Mouse (Mus musculus) c-Kit-positive CD71-positive TER-119-negative erythroid progenitor cells, embryonic 14.5 days (primary cell): ENCODE data around the gene Tanc1.

Experiments
- DNase-seq: peaks from one replicate; pipeline ENCODE4 v3.0.0-alpha.2; 2013; ENCODE audit warnings: low read depth

Tanc1 gene

DNA sequence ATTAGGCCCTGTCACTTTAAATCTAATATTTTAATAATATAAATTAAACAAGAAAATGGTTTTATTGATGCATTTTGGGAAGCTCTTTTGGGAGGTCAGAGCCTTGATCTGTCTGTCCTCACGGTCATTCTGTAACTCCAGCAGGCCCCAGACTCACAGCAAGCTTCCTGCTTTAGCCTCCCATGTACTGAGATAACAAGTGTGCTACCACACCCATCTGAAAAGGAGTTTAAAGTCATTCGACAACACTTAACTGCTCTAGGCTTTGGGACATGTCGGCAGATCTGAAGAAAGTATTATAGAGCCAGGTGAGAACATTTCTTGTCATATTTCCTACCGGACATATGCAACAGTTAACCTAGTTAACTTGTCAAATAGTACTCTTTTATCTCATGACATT, 69.3 kb downstream of the Tanc1 start:
- no peak for DNase-seq

DNA sequence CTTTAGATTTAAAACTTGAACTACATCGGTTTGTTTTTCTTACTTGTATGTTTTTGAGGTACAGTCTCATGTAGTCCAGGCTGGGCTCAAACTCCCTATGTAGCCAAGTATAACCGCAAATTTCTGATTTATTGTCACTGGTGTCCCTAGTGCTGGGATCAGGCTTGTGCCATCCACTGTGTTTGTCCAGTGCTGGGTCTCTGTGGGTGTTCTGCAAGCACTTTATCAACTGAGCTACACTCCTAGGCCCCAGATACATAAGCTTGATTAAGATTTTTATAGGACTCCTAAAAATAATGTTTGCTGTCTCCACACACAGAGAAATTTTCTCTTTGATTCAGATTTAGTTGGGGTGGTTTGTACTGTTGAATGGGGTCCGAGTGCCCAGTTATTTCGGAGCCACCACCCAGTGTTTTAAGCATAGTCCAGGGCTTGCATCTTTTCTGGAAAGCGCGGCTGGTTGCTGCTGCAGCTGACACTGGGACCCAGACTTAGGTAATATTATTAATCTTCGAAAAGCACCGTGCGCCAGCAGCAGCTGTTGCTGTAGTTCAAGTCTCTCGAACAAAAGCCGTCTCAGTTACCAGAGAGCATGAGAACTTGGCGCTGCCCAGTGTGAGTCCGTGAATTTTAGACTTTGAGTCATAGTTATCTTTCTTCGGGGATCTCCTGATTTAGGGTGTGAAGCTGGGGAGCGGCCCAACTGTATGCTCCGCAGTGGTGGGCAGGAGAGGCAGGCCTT, 73.2 kb downstream of the Tanc1 start:
- no peak for DNase-seq

DNA sequence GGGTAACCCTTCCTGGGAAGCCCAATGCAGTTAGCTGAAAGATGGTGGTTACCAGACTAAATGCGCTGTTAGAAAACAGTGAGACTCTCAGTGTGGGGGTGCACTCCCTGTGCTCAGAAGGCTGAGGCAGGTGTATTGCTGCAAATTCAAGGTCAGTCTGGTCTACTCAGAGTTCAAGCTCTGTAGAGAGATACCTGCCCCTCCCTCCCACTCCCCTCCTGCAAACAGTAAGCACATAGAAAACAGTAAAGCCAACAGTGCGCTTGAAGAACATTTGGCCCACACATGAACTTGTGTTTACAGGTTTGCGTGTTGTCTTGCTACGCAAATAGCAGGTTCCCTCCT, 73.7 kb downstream of the Tanc1 start:
- no peak for DNase-seq

DNA sequence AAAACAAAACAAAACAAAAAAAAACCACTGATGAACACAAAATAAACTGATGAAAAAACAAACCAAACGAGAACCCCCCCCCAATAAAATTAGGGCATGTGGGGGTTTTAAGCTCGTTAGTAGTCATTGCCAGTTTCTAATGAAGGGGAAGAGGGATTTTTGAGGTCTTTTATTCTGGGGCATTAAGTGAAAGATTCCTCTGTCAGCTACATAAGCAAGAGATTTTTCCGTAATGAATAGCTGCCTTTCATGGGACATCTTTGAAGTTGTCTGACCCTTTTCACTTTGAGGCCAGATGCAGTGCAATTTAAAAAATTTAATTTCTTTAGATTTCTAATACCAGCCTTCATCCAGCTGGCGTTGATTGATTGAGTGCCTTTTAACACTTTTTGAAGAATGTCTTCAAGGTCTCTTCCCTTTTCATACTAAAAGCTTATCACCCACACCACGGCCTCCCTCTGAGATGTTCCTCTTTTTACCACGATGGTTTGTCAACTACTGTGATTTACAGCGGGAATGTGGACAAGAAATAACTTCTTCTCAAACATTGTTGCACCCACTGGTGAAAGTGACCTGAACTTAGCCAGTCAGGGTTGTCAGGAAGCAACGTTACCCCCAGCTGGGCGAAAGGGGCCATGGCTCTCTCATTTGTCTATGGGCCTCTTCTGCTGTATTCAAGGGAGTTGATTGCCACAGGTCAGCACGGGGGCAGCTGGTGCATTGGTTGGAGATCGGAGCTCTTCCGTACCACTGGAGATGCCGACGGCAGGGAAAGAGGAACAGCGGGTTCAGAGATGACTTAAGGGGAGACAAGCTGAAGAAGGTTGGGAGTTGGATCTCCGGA, 76.6 kb downstream of the Tanc1 start:
- DNase-seq: no peak

DNA sequence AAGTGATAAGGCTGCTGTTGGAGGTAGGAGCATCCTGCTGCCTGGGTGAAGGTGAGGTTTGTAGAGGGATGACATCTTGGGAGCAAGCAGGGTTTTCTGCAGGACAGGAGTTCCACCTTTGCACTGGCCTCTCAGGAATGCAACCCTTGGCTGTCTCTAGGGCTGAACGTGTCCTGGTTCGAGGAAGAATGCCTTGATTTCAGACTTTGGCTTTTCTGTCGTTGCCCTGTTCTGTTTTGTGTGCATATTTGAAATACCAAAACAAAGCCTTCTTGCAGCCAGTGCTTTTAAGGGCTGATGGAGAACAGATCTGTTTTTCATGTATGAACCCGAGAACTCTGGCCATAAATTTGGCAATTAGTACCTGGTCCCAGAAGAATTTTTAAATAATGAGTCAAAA, 79.3 kb downstream of the Tanc1 start:
- DNase-seq: no peak

DNA sequence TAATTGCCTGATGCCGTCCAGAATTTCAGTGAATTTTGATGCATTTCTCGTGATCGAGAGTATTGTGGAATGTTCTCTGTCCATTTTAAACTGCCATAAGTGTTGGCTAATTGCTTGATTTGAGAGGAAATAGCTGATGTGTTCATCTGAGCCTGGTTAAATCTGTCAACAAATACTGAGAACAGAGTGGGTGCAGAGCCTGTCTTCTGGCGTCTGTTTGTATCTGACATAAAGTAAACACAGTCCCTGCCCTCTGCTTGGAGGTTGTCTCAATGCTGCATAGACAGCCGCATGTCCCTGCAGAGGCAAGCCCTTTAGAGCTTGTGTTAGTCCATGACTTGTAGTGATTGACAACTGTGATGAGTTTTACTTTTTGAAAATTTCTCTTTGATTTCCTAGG, 81.6 kb downstream of the Tanc1 start:
- no peak for DNase-seq

DNA sequence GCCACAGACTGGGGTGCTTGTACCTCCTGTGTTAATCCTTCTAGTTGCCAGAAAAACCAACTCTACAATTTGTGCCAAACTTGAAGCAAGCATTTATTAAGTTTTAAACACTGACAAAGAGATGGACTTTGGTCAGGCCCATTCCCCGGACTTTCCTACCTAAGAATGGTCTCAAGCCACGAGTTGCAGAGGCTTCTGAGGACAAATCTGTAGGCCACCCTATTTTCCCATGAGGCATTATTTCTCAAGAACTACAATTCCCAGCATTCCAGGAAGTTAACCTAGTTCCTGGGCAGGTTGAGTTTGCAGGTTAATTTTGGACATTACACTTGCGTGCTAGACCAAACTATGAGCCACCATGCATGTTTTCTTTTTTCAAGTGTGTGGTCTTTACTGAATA, 85.3 kb downstream of the Tanc1 start:
- no peak for DNase-seq

DNA sequence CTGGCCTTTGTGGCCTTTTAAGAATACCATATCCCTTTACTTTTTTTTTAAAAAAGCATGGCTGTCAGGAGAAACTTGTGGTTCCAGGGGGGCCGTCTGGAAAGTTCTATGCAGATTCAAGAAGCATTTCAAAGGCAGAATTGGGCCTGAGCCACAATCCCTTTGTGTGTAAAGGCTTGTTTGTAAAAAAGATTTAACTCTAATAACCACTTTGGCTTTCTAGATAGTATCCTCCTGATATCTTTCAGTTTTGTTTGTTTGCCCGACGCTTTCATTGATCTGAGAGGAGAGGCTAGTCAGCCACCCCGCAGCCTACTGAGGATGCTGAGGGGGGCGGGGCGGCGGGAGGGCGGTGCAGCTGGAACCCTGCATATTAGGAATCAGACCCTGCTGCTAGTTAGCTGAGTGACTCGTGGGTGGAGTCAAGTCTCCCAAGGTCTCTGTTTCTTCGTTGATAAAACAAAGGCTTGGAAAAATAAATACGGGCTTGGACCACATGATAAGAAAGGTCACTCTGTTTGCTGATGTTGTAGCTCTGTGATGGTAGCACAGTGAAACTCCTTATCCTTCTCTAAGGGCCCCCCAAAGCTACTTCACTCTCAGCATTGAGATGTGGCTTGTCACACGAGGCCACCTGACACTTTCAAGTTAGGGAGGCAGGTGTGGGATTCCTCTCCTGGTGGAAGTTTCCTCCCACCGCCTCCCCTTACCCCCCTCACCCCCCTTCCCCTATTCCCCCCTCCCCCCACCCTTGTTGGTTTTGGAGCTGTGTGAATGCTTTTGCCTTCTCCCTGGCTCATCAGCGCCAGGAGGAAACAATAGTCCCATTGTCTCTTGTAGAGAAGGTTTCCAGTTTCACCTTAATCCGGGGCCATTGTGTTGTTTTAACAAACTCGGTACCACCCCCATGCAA, 86.1 kb downstream of the Tanc1 start:
- peak; percentile 32 for DNase-seq

DNA sequence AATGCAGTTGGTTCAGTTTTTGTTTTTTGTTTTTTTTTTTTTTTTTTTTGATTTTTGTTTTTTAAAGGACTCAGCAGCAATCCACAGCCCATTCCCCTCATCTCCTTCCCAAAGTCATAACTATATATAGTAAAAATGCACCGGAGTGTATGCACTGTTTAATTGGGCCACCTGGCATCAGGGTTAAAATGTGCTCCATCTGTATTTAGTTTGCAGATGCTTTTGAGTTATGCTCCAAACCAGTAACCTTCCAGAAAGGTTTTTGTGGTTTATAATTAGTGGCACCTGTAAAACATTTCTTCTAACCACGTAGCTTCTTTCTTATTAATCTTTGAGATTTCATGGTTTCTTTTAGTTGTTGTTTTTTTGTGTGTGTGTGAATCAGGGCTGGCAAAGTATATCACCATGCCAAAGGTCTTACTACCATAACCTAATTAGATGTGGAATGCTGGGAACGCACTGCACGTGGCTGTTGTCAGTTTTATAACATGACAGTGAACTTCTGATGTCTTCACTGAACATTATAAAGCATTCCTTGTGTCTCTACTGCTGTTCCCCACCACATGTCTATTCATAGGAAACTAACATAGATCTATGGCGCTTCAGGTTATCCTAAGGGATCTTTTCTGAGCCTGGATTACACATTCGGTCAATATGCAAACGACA, 86.9 kb downstream of the Tanc1 start:
- DNase-seq: no peak

DNA sequence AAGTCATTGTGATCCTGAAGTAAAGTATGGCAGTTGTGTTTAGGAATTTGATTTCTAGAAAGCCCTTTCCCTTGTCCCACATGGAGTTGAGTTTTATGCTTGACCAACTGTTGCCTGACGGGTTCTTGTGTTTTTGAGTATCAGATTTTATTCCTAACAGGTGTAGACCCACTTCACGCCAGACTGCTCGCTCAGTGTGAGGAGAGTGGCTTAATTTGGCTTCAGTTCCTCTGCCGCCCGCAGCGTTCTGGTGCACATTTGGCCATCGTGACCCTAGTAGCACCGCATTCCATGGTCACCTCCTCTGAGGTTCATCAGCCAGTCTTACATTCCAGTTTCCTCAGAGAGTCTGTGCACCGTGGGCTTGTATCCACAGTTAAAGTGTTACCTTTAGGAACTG, 88.1 kb downstream of the Tanc1 start:
- DNase-seq: no peak

DNA sequence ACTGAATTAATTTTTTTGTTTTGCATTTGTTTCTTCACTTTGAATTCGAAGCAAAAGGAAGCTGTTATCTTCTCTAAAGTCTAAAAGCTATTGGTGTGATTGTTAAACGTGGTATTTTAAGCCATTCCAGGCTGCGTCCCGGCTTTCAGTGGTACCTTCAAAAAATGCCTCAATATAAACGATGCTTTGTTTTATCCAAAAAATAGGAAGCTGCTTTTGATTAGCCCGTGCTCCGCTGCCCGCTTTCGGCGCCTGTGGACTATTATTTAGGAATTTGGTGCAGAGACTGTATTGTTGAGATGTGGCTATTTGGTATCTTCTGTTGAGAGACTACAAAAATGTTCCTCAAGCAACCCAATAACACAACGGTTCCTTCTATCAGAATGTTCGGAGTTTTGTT, 93.4 kb downstream of the Tanc1 start:
- no peak for DNase-seq

DNA sequence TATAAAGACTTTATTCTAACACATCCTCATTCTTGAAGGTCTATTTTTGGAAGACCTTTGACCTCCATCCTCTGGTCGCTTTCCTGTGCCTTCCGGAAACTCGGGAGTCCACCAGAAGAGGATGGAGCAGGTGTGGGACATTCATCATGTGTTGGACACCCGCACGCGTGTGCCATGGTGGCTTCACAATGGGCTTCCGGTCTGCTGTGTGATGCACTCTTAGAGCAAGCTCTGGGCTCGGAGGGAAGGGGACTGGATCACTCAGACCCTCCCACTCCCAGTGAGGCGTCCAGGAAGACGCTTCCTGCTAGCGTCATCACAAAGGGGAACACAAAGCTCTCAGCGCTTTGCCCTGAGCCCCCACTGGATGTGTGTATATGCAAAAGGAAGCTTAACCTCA, 95.0 kb downstream of the Tanc1 start:
- DNase-seq: no peak

DNA sequence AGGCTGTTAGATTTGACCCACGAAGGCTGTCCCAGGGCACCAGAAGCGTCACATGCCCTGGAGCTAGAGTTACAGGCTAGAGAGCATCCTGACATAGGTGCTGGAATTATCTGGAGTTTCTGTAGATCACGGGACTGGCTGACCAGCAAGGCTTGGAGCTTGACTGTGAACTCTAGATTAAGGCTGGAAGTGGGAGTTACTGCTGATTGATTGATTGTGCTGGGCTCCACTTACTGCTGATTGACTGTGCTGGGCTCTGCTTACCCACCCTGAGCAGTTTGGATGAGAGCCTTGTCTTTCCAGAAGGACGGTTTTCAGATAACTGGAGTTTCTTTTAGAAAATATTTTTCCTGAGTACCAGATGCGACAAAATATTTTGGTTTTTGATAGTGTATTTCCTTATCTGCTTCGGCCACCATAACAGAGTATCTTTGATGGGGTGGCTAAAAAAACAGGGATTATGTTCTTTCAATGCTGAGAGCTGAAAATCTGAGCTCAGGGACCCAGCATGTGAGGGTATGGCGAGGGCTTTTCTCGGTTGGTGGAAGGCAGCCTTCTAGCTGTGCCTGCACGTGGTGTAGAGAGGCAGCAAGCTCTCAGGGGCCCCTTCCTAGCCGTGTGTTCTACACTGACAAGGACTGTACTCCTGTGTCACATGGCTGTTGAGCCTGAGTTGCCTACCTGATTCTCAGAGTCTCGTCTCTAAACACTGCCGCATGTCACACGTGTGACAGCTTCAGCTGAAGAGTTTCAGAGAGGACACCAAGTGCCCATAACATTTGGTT, 96.3 kb downstream of the Tanc1 start:
- no peak for DNase-seq

DNA sequence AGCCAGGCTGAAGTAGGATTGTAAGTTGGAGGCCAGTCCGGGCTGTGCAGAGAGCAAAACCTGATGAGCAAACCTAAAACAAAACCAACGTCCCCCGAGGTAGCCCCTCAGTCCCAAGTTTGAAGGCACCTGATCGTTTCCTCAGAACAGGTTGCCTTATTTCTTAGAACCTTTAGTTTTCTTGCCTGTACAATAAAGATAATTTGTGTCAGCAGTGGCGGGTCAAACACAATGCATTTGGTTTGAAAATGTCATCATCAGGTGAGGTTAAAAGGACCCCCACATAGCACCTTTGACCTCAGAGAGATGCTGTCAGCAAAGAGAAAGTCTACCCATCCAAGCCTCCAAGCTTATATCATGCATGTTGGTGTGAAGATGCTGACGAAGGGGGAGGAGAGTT, 98.9 kb downstream of the Tanc1 start:
- DNase-seq: no peak

DNA sequence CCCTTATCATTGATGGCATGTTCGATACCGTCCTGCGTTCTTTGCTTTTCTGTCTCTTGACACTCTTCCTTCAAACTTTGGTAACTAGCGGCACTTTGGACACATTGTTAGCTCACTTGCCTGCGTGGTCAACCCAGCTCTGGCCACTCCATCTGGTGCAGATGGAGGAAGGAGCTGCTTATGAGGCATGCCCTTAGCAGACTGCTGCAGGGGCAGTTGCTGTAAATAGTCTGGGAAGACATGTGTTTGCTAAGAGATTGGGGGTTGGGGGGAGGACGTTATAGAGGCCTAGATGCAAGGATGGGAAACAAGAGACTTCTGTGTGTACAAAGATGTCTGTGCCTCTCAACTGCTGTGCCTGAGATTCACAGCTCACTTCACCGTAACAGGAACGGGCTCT, 100.2 kb downstream of the Tanc1 start:
- no peak for DNase-seq

DNA sequence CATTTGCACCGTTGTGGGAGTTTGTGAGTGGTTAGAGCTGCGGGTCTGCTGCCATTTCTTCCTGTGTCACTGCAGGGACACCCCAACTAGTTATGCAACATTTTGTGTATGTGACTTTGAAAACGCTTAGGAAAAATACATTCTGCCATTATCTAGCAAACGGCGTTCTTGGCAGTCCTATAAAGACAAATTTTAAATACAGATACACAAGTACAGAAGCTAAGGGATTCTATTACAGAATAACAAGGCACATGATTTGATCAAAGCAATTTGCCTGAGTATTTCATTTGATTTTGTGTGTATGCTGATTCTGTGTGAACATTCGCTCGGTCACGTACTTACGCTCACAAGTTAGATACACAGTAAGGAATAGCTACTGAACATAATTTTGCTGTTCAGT, 100.6 kb downstream of the Tanc1 start:
- DNase-seq: no peak

DNA sequence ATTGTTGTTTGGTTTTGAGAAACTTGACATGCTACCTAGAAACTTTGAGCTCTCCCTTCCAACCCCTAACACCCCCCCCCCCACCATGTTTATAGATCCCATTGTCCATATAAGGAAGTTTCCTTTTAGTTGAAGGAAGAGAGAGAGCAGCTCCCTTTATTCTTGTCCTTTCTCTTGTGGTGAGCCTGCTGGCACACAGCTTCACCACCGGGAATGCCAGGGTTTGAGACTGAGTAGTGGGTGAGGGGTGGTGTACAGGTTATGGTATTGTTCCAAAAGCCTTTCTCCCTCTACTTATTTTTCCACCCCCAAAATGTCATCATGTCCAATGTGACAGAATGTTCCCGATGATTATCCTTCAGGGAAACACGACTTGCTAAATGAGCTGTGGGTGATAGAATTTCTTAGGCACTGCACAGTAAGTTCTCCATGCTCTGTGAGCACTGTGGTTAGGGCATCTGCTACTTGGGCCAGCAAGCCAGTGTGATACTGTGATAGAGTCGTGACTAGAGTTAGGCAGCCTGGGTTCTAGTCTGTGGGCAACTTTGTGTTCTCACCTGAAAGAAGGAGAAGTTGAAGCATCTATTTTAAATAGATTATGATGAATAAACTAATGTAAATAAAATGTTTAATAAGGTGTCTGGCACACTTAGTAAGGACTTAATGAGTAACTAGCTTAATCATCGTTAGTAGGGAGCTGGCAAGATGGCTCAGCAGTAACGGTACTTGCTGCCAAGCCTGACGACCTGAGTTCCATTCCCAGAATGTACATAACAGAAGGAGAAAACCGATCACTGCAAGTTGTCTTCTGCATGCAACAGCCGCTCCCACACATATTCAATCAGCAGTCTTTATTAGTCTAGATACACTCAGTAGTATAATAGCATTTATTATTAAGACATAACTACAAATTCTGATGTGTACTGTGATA, 102.0 kb downstream of the Tanc1 start:
- no peak for DNase-seq

DNA sequence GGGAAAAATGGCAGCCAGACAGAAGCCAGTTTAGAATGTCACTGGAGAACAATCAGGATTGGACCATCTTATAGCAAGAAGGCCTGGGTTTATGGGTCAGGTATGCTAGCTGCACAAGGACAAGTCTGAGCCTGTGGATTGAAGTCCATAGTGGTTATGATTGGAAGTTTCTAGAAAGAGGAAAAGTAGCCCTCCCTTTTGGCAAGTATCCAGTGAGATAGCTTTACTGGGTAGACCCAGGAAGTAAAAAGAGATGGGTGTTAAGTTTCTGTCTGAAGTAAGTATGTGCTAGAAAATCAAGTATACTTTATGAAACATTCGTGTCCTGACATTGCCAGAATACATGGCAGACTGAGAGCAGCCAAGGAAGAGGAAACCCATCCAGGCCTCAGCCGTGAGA, 103.2 kb downstream of the Tanc1 start:
- DNase-seq: no peak

DNA sequence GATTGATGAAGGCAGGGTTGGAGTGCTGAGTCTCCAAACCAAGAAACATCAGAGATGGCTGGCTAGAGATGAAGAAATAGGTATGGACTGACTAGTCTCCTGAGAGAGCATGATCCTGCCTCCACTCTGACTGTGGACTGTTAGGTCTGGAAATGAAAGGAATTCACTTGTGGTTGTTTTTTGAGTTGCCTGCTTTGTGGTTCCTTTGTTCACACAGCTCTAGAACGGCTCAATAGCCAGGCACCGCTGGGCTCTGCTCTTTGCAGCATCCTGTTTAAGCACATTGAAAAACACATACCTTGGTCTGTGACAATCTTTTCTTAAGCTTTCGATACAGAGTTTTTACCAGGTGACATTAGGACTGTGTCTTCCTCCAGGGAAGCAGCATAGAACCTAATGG, 104.6 kb downstream of the Tanc1 start:
- DNase-seq: no peak

DNA sequence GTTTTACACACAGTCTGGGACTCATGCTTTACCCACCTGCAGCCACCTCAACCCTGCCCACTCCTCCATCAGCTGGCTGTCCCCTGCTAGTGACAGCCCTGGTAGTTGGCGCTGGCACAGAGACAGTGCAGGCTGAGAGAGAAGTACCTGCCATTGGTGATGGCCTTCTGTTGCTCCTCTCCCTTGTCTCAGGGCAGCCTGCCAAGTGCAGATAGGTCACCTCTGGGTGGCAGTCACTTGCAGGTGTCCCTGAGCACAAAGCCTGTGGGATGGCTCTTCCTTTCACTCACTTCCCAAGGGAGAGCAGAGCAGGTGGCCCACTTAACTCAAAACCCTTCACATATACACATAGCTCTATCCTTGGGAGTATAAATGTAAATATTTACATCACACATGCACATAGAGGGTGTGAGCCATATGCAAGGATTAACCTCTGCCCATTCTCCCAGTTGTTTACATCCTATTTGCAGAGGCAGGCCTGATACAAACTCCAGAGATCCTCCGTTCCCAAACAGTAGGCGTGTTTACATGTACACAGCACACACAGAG, 106.0 kb downstream of the Tanc1 start:
- DNase-seq: no peak
